Mouse (Mus musculus): Measurements from ENCODE around the gene Parpbp. TPM values are rescaled to one million over a fixed set of nuclear protein-coding genes. Genes with fewer than 3 reads are reported as not detected.

Parpbp gene
- total RNA-seq (2021): 1 to 10 TPM in 1 of 2 experiments, under 1 TPM in 1; 0.51 to 1.3 TPM
- long read RNA-seq, experiment 1: 0 reads
- long read RNA-seq, experiment 2: 0 reads

DNA sequence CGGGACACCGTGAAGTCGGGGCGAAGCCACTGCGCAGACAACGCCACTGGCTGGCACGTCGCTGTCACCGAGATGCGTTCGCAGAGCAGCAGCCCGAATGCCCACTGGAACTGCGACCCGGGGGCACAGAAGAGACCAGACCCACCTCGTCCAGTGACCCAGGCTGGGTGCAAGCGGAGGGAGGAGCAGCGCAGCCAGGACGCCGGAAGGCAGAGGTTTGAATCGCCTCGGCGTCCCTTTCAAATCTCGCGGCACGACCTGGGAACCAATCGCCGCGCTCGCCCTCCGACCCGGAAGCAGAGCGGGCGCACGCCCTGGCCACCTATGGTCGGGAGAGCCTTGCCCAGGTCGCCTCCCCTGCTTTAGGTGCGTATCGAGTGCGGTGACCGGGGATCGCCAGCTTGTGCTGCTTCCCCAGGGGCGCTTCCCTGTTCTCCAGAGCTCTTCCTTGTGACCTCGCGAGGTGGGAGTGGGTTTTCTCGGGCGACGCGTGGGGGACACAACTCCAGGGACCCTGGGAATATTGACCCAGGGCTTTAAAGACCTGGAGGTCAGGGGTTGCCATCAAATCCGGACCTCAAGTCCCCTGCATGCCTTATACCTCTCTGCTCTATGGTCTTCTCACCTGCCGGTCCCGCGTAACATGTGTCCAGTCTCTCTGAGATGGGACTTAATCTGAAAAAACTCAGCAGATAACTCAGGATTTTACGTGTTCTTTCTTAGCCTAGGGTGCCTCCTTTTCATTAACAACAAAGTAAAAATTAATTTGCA, at the start of gene Parpbp, which contains the start of gene Nup37:
Parpbp (minus strand) TSS at position 235 of the 771 bp plus-strand sequence.
Nup37 (plus strand) TSS at position 286 of the 771 bp plus-strand sequence.
- peak; percentile 84 to 87 for DNase-seq (ENCODE audit: low spot score in 2 of 2)

DNA sequence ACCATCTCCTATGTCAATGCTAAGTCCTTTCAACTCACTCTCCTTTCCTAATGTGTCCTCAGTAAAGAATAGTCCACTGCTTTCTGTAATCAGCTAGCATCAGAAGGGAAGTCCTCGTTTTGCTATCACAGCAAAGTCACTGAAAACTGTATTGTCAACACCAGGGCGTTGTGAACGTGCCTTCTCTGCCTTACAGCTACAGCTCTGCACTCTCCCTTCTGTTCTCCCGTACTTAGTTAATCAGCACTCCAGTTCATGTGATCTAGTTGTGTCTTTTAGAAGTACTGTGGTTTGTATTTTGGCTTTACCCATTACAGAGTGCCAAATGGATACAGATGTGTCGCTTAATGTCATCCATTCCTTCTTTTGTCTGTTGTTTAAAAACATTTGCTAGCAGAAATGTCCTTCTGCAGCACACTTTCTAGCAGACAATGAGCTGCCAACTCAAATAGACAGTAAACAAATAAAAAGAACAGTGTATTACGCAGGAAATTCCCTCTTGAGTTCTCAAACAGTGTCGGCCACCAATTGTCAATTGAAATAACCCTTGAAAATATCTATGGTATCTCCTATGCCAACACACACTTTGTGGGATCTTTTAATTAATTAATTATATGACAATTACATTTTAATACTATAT, 20.8 kb upstream of the Parpbp start:
- DNase-seq (ENCODE audit: low spot score in 2 of 2): no peak

DNA sequence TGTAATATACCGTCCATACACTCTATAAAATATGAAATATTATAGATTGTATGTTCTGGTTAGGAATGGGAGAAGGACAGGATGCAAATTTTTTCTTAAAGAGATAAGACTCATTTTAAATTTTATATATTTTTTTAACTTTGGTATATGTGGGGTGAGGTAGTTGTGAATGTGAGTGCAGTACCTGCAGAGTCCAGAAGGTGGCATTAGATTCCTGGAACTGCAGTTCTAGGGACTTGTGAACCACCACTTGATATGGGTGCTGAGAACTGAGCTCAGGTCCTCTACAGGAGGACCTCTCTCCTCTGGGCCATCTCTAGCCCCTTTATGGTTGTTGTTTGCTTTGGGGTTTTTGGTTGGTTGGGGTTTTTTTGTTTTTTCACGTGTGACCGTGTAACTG, 19.4 kb upstream of the Parpbp start:
- DNase-seq (ENCODE audit: low spot score in 2 of 2): no peak

DNA sequence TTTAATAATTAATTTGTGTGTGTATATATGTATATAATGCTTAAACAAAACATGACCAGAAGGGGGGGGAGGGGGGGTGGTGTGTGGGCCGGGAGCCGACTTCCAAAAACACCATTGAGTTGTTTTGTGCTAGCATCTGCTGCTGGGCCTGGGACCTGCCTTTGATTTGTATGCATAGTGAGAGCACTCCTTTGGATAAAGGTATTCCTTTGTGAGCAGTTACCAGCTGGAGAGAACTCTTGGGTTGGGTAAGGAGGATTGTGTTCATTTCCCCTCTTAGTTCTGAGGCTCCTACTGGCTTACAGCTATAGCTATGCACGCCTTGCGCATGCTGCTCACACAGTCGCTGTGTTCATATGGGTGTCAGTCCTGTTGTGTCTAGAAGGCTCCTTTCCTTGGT, 15.9 kb upstream of the Parpbp start:
- no peak for DNase-seq (ENCODE audit: low spot score in 2 of 2)

DNA sequence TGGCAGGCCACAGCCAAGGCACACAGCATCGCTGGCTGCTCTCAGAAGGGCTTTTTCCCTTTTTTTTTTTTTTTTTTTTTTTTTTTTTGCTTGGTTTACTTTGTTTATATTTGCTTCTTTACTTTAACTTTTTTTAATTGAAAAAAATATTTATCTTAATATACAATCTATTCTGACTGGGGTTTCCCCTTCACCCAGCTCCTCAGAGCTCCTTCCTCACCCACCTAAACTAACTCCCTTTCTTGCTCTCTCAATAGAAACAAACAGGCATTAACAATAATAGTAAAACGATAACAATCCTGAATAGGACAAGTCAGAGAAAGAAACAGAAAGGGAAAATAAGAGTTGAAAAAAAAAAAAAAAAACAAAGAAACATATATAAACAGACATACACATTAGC, 15.4 kb upstream of the Parpbp start:
- DNase-seq (ENCODE audit: low spot score in 2 of 2): no peak

DNA sequence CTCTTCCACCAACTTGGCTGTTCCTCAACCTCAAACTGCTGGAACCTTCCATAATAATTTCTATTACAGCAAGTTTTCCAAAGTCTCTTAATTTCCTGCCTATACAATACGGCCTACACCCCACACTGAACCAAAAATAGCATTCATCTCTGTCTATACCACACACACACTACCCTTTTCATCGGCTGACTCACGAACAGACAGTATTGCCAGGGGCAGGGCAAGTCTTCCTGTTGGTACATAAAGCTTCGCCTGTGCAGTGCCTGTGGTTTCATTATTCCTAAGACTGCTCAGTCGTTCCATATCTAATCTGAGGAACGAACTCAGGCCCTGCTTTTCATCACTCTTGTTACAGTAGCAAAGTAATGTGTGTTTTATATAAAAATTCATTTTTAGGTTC, 4.9 kb upstream of the Parpbp start:
- DNase-seq (ENCODE audit: low spot score in 2 of 2): peak; percentile 4 to 15

DNA sequence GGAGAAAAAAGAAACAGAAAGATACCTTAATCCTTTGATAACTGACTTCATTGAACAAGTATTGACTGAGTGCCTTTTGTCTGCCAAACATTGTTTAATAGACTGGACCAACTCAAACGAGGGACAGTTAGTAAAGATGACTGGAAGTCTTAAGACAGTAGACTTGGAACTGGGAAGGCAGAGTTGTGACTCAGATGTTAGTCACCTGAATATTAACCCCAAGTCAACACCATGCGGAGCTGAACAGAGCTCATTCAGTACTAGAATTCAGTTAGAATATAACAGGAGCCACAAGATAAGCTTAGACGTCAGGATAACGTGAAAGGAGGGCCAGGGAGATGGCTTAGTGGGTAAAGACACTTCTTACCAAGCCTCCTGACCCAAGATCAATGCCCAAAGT, 3.6 kb upstream of the Parpbp start:
- no peak for DNase-seq (ENCODE audit: low spot score in 2 of 2)

DNA sequence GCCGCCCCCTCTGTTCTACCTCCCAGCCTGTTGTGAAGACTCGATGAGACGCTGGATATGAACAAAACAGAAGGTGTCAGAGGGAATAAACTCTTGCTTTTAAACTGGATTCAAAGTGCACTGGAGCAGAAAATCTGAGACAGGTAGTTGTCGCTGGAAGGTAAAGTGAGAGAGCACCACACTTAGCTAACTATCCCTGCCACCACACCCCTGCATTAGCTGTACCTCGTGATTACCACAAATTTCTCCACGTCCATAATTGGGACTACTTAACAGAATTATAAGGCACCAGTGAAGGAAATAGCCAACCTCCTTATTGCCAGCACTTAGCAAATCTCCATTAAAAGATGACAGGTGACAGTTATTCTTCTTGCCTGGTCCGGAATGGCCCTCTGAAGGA, 554 bp downstream of the Parpbp start:
- DNase-seq (ENCODE audit: low spot score in 2 of 2): no peak

DNA sequence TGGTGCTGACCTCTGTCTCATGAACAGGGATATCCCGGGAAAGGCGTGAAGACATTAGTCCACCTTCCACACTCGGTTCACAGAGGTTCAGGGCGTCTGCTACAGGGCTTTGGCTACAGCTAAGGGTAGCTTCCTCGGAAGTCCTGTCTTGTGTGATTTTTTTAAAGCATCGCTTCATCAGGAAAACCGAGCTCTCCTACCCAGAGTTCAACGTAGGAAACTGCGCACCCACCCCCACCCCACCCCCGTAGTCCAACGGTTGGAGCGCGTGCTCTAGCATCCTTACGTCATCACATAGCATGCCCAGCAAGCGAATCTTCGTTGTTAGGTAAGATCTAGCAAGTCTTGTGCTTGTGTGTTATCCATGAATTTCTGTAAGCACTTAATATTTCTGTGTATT, 11.1 kb downstream of the Parpbp start:
- no peak for DNase-seq (ENCODE audit: low spot score in 2 of 2)

DNA sequence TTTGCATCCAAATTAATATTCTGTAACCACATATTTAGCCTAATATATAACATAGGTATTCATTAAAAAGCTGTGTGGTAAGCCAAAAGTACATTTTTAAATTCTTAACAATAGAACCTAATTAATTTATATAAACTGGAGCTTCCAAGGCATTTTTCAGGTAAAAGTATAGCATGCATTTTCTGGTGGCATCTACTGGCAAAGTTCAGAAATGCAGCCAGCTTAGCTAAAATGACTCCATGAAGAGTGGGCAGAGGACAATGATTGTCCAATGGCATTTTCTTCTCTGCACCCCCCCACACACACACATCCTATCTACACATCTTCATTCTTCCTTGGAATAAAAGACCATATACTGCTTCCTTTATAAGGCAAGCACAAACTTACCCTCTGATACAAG, 27.0 kb downstream of the Parpbp start:
- no peak for DNase-seq (ENCODE audit: low spot score in 2 of 2)

DNA sequence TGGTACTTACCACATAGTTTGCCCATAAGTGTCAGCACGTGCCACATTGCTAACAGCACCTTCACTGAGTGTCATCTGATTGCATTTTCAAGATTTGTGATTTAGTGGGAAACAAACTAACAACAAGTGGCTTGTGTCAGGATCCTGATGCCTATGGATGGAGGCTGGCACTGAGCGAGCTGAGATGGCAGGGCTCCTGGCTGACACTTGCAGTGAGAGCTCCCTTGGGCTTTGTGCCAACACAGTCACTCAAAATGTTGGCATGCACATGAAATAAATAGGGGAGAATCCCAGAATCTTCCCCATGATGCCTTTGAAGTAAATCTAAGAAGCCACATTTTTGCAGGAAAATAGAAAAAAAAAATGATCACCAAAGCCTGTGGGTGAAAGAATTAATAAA, 33.5 kb downstream of the Parpbp start:
- DNase-seq (ENCODE audit: low spot score in 2 of 2): no peak

DNA sequence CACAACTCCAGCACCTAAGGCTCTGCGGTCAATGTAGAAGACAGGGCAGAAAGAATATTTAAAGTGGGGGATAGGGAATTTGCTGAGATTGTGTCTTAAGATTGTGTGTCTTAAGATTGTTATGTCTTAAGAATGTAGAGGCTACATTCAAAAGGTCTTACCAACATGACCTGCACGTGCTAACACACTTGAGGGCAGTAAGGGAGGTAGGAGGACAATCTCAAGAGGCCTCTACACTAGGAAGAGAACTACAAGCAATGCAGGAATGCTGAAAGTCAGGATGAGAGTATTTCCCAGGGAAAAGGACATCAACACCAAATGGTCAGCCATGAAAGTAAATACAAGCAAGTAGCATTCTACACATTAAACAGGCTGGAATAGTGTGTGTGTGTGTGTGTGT, 40.6 kb downstream of the Parpbp start:
- no peak for DNase-seq (ENCODE audit: low spot score in 2 of 2)

DNA sequence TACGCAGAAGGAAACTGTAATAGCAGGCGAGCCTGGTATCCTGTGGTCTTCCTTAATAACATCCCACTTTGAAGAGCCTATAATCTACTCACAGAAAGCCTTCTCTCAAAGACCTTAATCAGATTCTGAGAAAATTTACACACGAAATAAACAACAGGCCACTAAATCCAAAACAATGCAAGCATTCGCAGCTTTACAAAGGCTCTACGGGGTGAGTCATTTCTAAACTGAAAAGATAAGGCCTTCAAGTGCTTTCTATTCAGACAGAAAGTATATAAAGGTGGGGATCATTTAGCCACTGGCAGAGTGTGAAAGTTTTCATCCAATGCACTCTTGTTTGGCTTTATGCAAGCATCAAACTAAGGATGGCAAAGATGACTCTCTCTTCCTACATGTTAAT, 56.0 kb downstream of the Parpbp start, which contains the start of gene Pmch:
Pmch (plus strand) TSS at position 301 of the 400 bp plus-strand sequence.
- DNase-seq (ENCODE audit: low spot score in 2 of 2): no peak

DNA sequence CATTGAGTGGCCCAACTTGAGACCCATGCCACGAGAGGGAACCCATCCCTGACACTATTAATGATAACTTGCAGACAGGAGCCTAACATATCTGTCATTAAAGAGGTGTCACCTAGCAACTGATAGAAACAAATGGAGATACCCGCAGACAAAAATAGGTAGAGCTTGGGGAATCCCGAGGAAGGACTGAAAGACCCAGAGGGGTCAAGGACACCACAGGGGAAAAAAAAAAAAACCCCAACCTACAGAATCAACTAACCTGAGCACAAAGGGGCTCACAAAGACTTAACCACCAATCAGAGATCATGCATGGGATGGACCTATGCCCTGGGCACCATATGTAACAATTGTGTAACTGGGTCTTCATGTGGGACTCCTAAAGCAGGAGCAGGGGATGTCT, 79.4 kb downstream of the Parpbp start:
- no peak for DNase-seq (ENCODE audit: low spot score in 2 of 2)

DNA sequence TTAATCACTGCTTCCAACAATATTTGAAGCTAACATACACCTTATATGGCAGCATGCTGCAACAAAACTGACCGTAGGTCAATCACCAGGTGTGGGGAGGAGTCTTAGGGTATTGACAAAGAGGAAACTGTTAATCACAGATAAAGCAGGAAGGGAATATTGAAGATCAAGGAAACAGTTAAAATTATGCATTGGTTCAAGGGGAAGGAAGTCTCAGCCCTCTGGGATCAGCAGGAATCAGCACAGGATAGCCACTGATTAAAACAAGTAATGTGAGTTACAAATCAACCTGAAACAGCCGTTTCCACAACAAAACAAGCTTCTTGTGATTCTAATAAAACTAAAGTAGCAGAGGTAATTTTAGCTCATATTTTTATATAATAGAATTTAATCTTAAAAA, 81.9 kb downstream of the Parpbp start:
- DNase-seq (ENCODE audit: low spot score in 2 of 2): no peak

DNA sequence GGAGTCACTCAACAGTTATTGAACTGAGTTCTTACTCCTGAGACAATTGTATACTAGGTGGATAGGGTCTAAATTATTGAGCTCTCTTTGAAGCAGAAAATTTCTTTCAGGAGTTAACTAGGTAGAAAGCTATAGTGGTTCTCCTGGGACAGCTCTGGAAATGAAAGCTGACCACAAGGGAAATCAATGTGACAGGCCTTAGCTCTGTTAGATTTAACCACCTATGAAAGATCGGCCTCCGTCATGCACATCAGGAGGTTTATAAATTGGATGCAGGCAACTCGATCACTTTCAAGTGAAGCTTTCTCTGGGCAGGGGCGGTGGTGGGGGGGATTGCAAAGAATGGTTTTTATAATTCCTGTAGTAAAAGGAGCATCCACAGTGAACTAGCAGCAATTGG, 83.3 kb downstream of the Parpbp start:
- DNase-seq (ENCODE audit: low spot score in 2 of 2): no peak

DNA sequence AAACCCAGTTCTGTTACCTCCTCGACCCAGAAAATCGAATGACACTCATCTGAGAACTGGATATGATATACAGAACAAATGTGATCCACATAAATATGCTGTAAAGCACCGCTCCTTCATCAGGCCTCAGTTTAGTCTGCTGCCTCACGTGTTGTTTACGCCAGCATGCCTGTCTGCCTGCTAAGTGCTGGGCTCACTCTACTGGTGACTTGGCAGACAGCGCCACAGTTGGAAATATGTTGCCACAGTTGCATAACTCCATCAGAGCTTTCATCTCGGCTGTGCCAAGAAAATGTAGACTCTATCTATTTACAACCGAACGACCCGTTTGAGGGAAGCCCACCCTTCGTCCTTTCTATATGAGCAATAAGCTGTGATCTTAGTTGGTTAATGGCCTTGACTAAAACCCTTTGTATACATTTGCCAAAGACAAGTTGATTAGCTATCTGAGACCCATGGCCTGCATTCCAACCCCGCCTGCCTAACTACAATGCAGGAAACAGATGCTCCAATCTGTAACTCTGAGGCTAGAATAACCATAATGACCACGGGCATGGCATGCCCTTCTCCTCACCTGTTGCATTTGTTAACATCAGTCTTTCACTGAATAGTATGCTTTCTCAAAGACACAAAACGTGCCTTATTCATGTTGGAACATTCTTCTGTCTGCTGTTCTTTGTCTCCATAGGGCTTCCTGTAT, 89.6 kb downstream of the Parpbp start:
- peak; percentile 9 to 12 for DNase-seq (ENCODE audit: low spot score in 2 of 2)

DNA sequence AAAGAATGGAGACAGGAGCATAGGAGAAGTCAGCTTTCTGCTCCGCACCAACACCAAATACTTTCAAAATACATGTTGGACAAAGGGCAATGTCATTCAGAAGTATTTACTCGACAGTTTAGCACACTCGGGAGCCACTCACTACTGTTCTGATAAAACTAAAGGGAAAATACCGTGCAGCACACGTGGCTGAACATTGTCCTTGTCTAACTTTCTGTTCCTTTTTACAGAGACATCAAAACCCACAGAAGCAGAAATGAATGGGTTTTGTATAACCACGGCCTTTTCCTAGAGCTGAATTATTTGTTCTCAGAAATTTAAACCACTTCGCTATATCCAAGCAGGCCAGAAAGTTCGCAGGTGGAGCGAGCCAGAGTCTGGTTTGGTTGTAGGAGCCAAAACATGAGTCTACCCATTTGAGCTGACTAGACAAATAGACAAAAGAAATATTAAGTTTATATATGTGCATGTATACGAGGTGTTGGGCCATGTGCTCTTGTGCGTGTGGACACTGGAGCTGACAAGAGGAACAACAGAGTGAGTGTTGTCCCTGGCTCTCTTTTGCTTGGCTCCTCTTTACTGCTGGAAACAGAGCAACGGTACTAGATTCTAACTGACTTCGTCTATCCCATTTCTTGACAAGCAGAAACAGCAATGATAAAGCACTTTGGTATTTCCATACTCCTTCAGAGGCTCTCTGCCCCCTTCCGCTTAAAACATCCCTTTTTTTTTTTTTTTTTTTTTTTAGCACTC, 92.3 kb downstream of the Parpbp start:
- no peak for DNase-seq (ENCODE audit: low spot score in 2 of 2)

DNA sequence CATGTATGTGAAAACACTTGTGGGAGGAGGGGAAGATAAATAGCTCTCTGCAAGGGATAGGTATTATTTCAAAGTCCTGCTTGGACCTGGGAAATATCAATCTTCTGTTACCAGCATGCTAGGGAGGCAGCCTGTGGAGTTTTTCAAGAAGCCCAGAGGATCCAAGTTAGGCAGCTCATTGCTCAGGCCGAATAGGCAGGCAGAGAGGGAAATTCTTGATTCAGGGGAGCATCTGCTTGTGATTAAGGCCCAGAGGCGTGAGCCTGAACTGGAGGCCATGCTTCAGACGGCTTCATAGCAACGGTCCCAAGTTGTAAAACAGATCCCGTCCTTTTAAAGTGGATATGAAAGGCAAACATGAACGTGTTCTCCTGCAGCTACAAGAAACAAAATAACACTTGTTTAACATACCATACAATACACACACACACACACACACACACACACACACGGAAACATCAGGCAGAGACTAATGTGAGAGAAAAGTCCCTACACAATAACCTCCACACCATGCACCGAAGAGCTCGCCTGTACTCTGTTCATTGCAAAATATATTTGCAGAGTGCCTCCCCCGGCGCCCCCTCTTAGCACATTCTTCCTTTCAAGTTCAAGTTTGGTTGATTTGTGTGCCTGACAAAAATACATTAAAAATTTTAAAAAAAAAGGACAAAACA, 100.5 kb downstream of the Parpbp start:
- no peak for DNase-seq (ENCODE audit: low spot score in 2 of 2)

DNA sequence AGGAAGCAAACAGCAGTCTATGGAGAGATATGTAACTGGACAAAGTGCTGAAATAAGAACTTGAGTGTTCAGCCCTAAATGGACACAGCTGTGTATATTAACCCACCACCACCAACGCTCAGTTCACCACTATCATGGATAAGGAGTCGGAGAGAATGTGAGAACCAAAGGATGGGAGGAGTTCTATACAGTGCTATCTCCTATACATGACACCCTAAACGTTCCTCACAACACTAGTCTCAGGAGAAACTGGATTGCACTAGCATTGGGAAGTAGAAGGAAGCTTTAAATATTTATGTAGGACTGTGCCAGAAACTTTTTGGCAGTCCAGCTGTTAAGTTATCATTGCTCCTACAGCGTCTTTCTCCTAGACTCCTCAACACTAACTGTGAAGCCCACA, 102.4 kb downstream of the Parpbp start:
- no peak for DNase-seq (ENCODE audit: low spot score in 2 of 2)
